8 mouse cellular contexts compared by ENCODE assay signal in the genomic region with DNA sequence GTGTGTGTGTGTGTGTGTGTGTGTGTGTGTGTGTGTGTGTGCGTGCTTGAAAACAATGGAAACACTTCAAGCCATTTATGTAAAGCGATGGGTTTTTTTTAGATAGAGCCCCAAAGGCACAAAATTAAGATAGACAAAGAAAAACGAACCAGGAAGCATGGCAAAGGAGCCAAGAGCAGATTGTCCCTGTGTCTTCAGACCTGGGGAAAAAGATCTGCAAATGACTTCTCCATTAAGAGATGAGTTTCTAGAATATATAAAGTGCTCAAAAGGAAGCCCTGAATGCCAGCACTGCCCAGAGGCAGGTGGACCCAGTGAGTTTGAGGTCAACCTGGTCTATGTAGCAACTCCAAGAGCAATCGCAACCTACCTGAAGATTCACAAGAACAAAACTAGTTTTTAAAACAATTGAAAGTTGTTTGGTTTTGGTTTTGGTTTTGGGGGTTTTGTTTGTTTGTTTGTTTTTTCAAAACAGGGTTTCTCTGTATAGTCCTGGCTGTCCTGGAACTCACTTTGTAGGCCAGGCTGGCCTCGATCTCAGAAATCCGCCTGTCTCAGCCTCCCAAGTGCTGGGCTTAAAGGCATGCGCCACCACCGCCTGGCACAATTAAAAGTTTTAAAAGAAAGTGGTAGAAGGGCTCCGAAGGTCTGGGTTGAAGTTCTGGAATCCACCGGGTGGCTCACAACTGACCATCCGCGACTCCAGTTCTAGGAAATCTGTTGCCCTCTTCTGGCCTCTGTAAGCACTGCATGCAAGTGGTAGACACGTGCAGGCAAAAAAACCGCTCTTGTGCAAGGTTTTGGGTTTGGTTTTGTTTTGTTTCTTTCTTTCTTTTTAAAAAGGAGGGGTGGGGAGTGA. TPM values are rescaled to one million over a fixed set of nuclear protein-coding genes. Genes with fewer than 3 reads are reported as not detected.
DNase-seq lines count a peak whose midpoint lies in the region; ATAC-seq and TF ChIP-seq lines count a peak whose summit lies in the region.

No protein-coding gene starts in this region.

- no peak overlapping the region for H3K27ac ChIP-seq in heart, postnatal 0 days (ENCODE audit: low read depth)
- no peak overlapping the region for H3K27ac ChIP-seq in testis, adult 2 months (ENCODE audit: control insufficient read depth, insufficient read depth, low read depth, low read length)
- no peak overlapping the region for H3K27ac ChIP-seq in midbrain, embryonic 15.5 days

- ATAC-seq in heart, postnatal 0 days (ENCODE audit: insufficient read depth, low read depth) = no peak
- no peak for ATAC-seq in midbrain, embryonic 15.5 days (replicated peaks)

- no peaks in the 10 kb centered on the region for H3K27me3 ChIP-seq in heart, postnatal 0 days (ENCODE audit: control insufficient read depth, insufficient read depth, low read length)
- no peaks in the 10 kb centered on the region for H3K27me3 ChIP-seq in testis, adult 2 months (ENCODE audit: control insufficient read depth, insufficient read depth, low read length)
- no peaks in the 10 kb centered on the region for H3K27me3 ChIP-seq in midbrain, embryonic 15.5 days (replicated peaks)

- H3K4me3 ChIP-seq in heart, postnatal 0 days (ENCODE audit: low read depth, low read length) = no peak overlapping the region
- H3K4me3 ChIP-seq in testis, adult 2 months (ENCODE audit: control insufficient read depth, low read depth, low read length) = no peak overlapping the region
- no peak overlapping the region for H3K4me3 ChIP-seq in midbrain, embryonic 15.5 days

- no peaks in the 10 kb centered on the region for H3K4me1 ChIP-seq in heart, postnatal 0 days (ENCODE audit: control insufficient read depth, insufficient read depth)
- peaks cover 2% of the 10 kb centered on the region; the same call in 1 of the 2 replicates for H3K4me1 ChIP-seq in testis, adult 2 months (ENCODE audit: control insufficient read depth, insufficient read depth, low read length)
- no peaks in the 10 kb centered on the region for H3K4me1 ChIP-seq in midbrain, embryonic 15.5 days

- 63% methylated on average over 14 of the region's 14 CpGs for WGBS in heart, postnatal 0 days
- WGBS in midbrain, embryonic 15.5 days = 67% methylated on average over 14 of the region's 14 CpGs

- TF ChIP-seq CTCF in heart, postnatal 0 days (IDR thresholded peaks at IDR 0.05; ENCODE audit: low read depth) = peak; percentile 53
- peak; percentile 27; the same call in 1 of the 2 replicates for TF ChIP-seq CTCF in testis, adult 2 months (IDR thresholded peaks at IDR 0.05; ENCODE audit: control insufficient read depth, insufficient read depth, insufficient replicate concordance, low read depth, low read length)

- TF ChIP-seq EP300 in heart, postnatal 0 days (IDR thresholded peaks at IDR 0.05; ENCODE audit: low read depth) = no peak

- TF ChIP-seq POLR2A in testis, adult 2 months (IDR thresholded peaks at IDR 0.05; ENCODE audit: control insufficient read depth, low read depth, low read length) = no peak

- intact Hi-C loops in heart, postnatal 25 days (cut with DNase I) = no loop called here

- DNase-seq in heart, postnatal 0 days (ENCODE audit: low spot score) = no peak
- no peak for DNase-seq in heart, postnatal 25 days (ENCODE audit: low spot score)
- DNase-seq in testis, postnatal 14 days (ENCODE audit: low spot score) = no peak
- peak; percentile 21 for DNase-seq in cerebellum, adult 9-11 months
- DNase-seq in kidney, postnatal 36 days = peak; percentile 60 to 82
- peak; percentile 50 for DNase-seq in retina, postnatal 1 day

- no peak overlapping the region for H3K4me2 ChIP-seq in heart, postnatal 0 days (ENCODE audit: low read depth, low read length)
- H3K4me2 ChIP-seq in midbrain, embryonic 15.5 days = no peak overlapping the region

- H3K36me3 ChIP-seq in heart, postnatal 0 days (replicated peaks; ENCODE audit: control insufficient read depth, insufficient read depth, low read length) = no peaks in the 10 kb centered on the region
- no peaks in the 10 kb centered on the region for H3K36me3 ChIP-seq in testis, adult 2 months (ENCODE audit: control insufficient read depth, insufficient read depth, low read length)
- no peaks in the 10 kb centered on the region for H3K36me3 ChIP-seq in midbrain, embryonic 15.5 days (replicated peaks)

- no peaks in the 10 kb centered on the region for H3K9me3 ChIP-seq in heart, postnatal 0 days (replicated peaks; ENCODE audit: control insufficient read depth, low read length)
- H3K9me3 ChIP-seq in midbrain, embryonic 15.5 days = no peaks in the 10 kb centered on the region

- H3K9ac ChIP-seq in heart, postnatal 0 days (replicated peaks; ENCODE audit: low read depth, low read length) = no peak overlapping the region
- H3K9ac ChIP-seq in midbrain, embryonic 15.5 days = no peak overlapping the region

RNA-seq across cellular contexts. Expression of a gene that starts 28.3 kb away (rescaled TPM):
- 47.3 and 93.0 TPM in 2 replicates for total RNA-seq in heart, postnatal 0 days (2014; rRNA removed; ENCODE audit: low replicate concordance)
- polyA plus RNA-seq in heart, postnatal 0 days (2015; fragmentation: Nextera tagmentation; extraction: Ambion mirVana) = 27.1 and 31.3 TPM in 2 replicates
- total RNA-seq in heart, postnatal 25 days (2021) = 10 to 100 TPM; 49.3 to 53.1 TPM
- 95.4 and 99.3 TPM in 2 replicates for polyA plus RNA-seq in testis, adult 2 months (2012; rRNA removed)
- 49.8 and 58.2 TPM in 2 replicates for polyA plus RNA-seq in midbrain, embryonic 15.5 days (2015; fragmentation: Nextera tagmentation; extraction: Ambion mirVana)

RNA-seq across cellular contexts. Expression of a gene that starts 52.9 kb away (rescaled TPM):
- 0.53 and 4.7 TPM in 2 replicates for total RNA-seq in heart, postnatal 0 days (2014; rRNA removed; ENCODE audit: low replicate concordance)
- 2.0 and 2.1 TPM in 2 replicates for polyA plus RNA-seq in heart, postnatal 0 days (2015; fragmentation: Nextera tagmentation; extraction: Ambion mirVana)
- 1 to 10 TPM; 3.9 to 4.5 TPM for total RNA-seq in heart, postnatal 25 days (2021)
- 0.77 and 2.5 TPM in 2 replicates for polyA plus RNA-seq in testis, adult 2 months (2012; rRNA removed)
- 5.9 and 7.1 TPM in 2 replicates for polyA plus RNA-seq in midbrain, embryonic 15.5 days (2015; fragmentation: Nextera tagmentation; extraction: Ambion mirVana)

Comparison
In these comparisons a context has a peak if more than half of its experiments do, and no peak if none do; other contexts are left out.
1. DNase-seq: peak in cerebellum, adult 9-11 months (single experiment), kidney, postnatal 36 days (2 of 2) and retina, postnatal 1 day (single experiment); none in heart, postnatal 0 days (single experiment), heart, postnatal 25 days (single experiment) and testis, postnatal 14 days (single experiment).